Mouse (Mus musculus) CH12.LX (cell line): ENCODE measurements around the gene Rbm8a. TPM values are rescaled to one million over a fixed set of nuclear protein-coding genes. Genes with fewer than 3 reads are reported as not detected.

Experiments used
- DNase-seq: peaks from one replicate; pipeline ENCODE4 v3.0.0-alpha.2; 2013; ENCODE audit errors: extremely low read depth
- H3K27ac ChIP-seq: 2 replicates; pipeline ENCODE4 v1.5.1; 2012; ENCODE audit warnings: low read depth, mild to moderate bottlenecking, control low read depth, moderate library complexity; ENCODE audit not compliant: insufficient read depth
- H3K27me3 ChIP-seq: replicated peaks from 2 replicates; pipeline ENCODE3; 2012; ENCODE audit warnings: inconsistent platforms
- H3K36me3 ChIP-seq, 2 experiments: replicated peaks in 1 of 2; 2 replicates each; pipeline versions ENCODE3 to v1.6.1; 2012; ENCODE audit warnings: inconsistent platforms in 1 of 2, low read length in 1 of 2, mild to moderate bottlenecking in 1 of 2, mixed read lengths in 1 of 2, moderate library complexity in 1 of 2; ENCODE audit not compliant: control insufficient read depth in 1 of 2, insufficient read depth in 1 of 2
- H3K4me1 ChIP-seq, 2 experiments: 2 replicates each; pipeline ENCODE4 v1.6.1; 2012; ENCODE audit warnings: inconsistent platforms in 1 of 2, moderate library complexity in 1 of 2; ENCODE audit not compliant: insufficient read depth in 2 of 2, control insufficient read depth in 1 of 2
- H3K4me2 ChIP-seq: 2 replicates; pipeline ENCODE4 v1.6.1; 2012; ENCODE audit warnings: low read depth, mild to moderate bottlenecking, control low read depth; ENCODE audit not compliant: poor library complexity, insufficient read depth, severe bottlenecking
- H3K4me3 ChIP-seq, 3 experiments: fragments of 150-350 bp in 1 of 3; sonication (generic) in 1 of 3; replicated peaks in 1 of 3; 2 replicates each; pipeline versions ENCODE3 to v1.5.1; 2011 to 2012; ENCODE audit warnings: low read depth in 2 of 3, low read length in 2 of 3, mild to moderate bottlenecking in 2 of 3, moderate library complexity in 2 of 3, control low read depth in 1 of 3, improper control_type of control experiment in 1 of 3, inconsistent platforms in 1 of 3, mixed read lengths in 1 of 3; ENCODE audit not compliant: poor library complexity in 1 of 3
- H3K79me2 ChIP-seq: replicated peaks from 2 replicates; pipeline ENCODE4 v1.6.1; 2012; ENCODE audit warnings: mild to moderate bottlenecking, moderate library complexity; ENCODE audit not compliant: control insufficient read depth, poor library complexity, insufficient read depth, severe bottlenecking; ENCODE audit errors: extremely low read depth
- H3K9ac ChIP-seq: 2 replicates; pipeline ENCODE4 v1.6.1; 2012; ENCODE audit warnings: low read depth, mild to moderate bottlenecking, control low read depth, moderate library complexity; ENCODE audit not compliant: insufficient read depth
- H3K9me3 ChIP-seq: replicated peaks from 2 replicates; pipeline ENCODE3; 2012; ENCODE audit warnings: low read length, inconsistent platforms, mixed read lengths
- CHD1 ChIP-seq: IDR thresholded peaks from 2 replicates; pipeline ENCODE4 v1.6.1; 2012; ENCODE audit warnings: low read depth, low read length, improper control_type of control experiment, inconsistent platforms
- CHD2 ChIP-seq: IDR thresholded peaks from 2 replicates; pipeline ENCODE4 v1.6.1; 2011; ENCODE audit warnings: low read length, improper control_type of control experiment
- CTCF ChIP-seq, 2 experiments: IDR thresholded peaks in 1 of 2; conservative IDR thresholded peaks in 1 of 2; 2 replicates each; pipeline ENCODE4 v1.5.1; 2011 to 2012; ENCODE audit warnings: low read depth in 2 of 2, low read length in 2 of 2, improper control_type of control experiment in 1 of 2, inconsistent platforms in 1 of 2, mild to moderate bottlenecking in 1 of 2, moderate library complexity in 1 of 2
- ELF1 ChIP-seq: IDR thresholded peaks from 2 replicates; pipeline ENCODE4 v1.6.1; 2014; ENCODE audit warnings: low read depth, mild to moderate bottlenecking, inconsistent platforms, low read length, improper control_type of control experiment
- ETS1 ChIP-seq: conservative IDR thresholded peaks from 2 replicates; pipeline ENCODE4 v1.6.1; 2012; ENCODE audit warnings: low read depth, mild to moderate bottlenecking, inconsistent platforms, low read length, improper control_type of control experiment, moderate library complexity
- HCFC1 ChIP-seq: IDR thresholded peaks from 2 replicates; pipeline ENCODE4 v1.6.1; 2012; ENCODE audit warnings: low read depth, mild to moderate bottlenecking, inconsistent platforms, low read length, improper control_type of control experiment
- JUND ChIP-seq: conservative IDR thresholded peaks from 2 replicates; pipeline ENCODE4 v1.6.1; 2011; ENCODE audit warnings: low read depth, low read length, improper control_type of control experiment
- KAT2A ChIP-seq: IDR thresholded peaks from 2 replicates; pipeline ENCODE4 v1.6.1; 2012; ENCODE audit warnings: low read length, improper control_type of control experiment, inconsistent platforms; ENCODE audit not compliant: insufficient replicate concordance
- MAZ ChIP-seq: IDR thresholded peaks from 2 replicates; pipeline ENCODE4 v1.6.1; 2012; ENCODE audit warnings: low read depth, mild to moderate bottlenecking, inconsistent platforms, low read length, improper control_type of control experiment, moderate library complexity
- MEF2A ChIP-seq: IDR thresholded peaks from 2 replicates; pipeline ENCODE4 v1.6.1; 2014; ENCODE audit warnings: low read depth, mild to moderate bottlenecking, inconsistent platforms, low read length, improper control_type of control experiment, borderline replicate concordance
- PAX5 ChIP-seq: IDR thresholded peaks from 2 replicates; pipeline ENCODE4 v1.6.1; 2012; ENCODE audit warnings: low read length, inconsistent platforms, mixed read lengths
- POLR2A ChIP-seq: IDR thresholded peaks from 2 replicates; pipeline ENCODE4 v1.6.1; 2011; ENCODE audit warnings: low read depth, mild to moderate bottlenecking, improper control_type of control experiment, low read length
- POLR2AphosphoS2 ChIP-seq: IDR thresholded peaks from 2 replicates; pipeline ENCODE4 v1.6.1; 2011; ENCODE audit warnings: low read depth, low read length, improper control_type of control experiment
- RAD21 ChIP-seq: IDR thresholded peaks from 2 replicates; pipeline ENCODE4 v1.6.1; 2011; ENCODE audit warnings: low read depth, mild to moderate bottlenecking, low read length, improper control_type of control experiment, moderate library complexity
- SMC3 ChIP-seq: IDR thresholded peaks from 2 replicates; pipeline ENCODE4 v1.6.1; 2011; ENCODE audit warnings: low read depth, low read length, improper control_type of control experiment
- TBP ChIP-seq: conservative IDR thresholded peaks from 2 replicates; pipeline ENCODE4 v1.6.1; 2011; ENCODE audit warnings: low read depth, low read length, improper control_type of control experiment
- USF1 ChIP-seq: IDR thresholded peaks from 2 replicates; pipeline ENCODE4 v1.6.1; 2014; ENCODE audit warnings: low read depth, mild to moderate bottlenecking, inconsistent platforms, low read length, improper control_type of control experiment
- ZMIZ1 ChIP-seq: IDR thresholded peaks from 2 replicates; pipeline ENCODE4 v1.6.1; 2012; ENCODE audit warnings: low read depth, mild to moderate bottlenecking, inconsistent platforms, low read length, improper control_type of control experiment
- ZNF384 ChIP-seq: IDR thresholded peaks from 2 replicates; pipeline ENCODE4 v1.6.1; 2012; ENCODE audit warnings: low read depth, low read length, improper control_type of control experiment, inconsistent platforms
- dilution Hi-C: fragments of 300-500 bp; cut with MboI; formaldehyde crosslinking; loops from 2 replicates; pipeline ENCODE4 v1.14.3; 2020; ENCODE audit warnings: low sequenced_read_pairs; ENCODE audit not compliant: extremely low pct_unique_long_range_greater_than_20kb, extremely low pct_ligation_motif_present
- in situ Hi-C: fragments of 300-500 bp; cut with MboI; formaldehyde crosslinking; loops from 3 replicates; pipeline ENCODE4 v1.14.3; 2019; ENCODE audit warnings: low sequenced_read_pairs, low pct_ligation_motif_present, low pct_unique_long_range_greater_than_20kb, mixed read lengths
- polyA plus RNA-seq: library from polyadenylated mRNA; unstranded; fragments of >175 nt; gene quantifications from 2 replicates; pipeline ENCODE4 v1.2.1, GENCODE M21; 2012; ENCODE audit warnings: low read depth; ENCODE audit not compliant: insufficient read length
- total RNA-seq, 2 experiments: library from RNA; depleted of rRNA; stranded (reverse); fragments of 300-350 nt in 1 of 2; fragments of >200 nt in 1 of 2; gene quantifications; 2 replicates each; pipeline ENCODE4 v1.2.3; 2012 to 2014

Gene Rbm8a
- total and polyA plus RNA-seq, 3 experiments, result 59.7 to 187 (median 80.3) TPM

GRCm38 (mm10) chr3:96635906-96636305 is 6.2 kb downstream of the Rbm8a start:
- no peaks in the 10 kb centered on the region for H3K27me3 ChIP-seq
- H3K79me2 ChIP-seq, result peaks cover 10% of the 10 kb centered on the region
- H3K4me2 ChIP-seq, result peak overlapping the region; percentile 88
- H3K9ac ChIP-seq, result peak overlapping the region; percentile 89
- H3K4me3 ChIP-seq, result peak overlapping the region; percentile 67 to 91 (median 70)
- dilution Hi-C loops, result no loop called here
- peak overlapping the region; percentile 26; the same call in 1 of the 2 replicates for H3K27ac ChIP-seq
- DNase-seq, result no peak
- TF ChIP-seq MEF2A, result no peak
- peaks cover 29 to 66% of the 10 kb centered on the region in 2 experiments for H3K36me3 ChIP-seq
- H3K9me3 ChIP-seq, result no peaks in the 10 kb centered on the region
- in situ Hi-C loops, result no loop called here
- peaks cover 6 to 30% of the 10 kb centered on the region in 2 experiments for H3K4me1 ChIP-seq

GRCm38 (mm10) chr3:96636448-96636847 is 6.7 kb downstream of the Rbm8a start:
- Histone ChIP-seq H3K36me3 (peaks cover 24 to 66% of the 10 kb centered on the region in 2 experiments), H3K9me3 (no peaks in the 10 kb centered on the region), H3K27me3 (no peaks in the 10 kb centered on the region), H3K4me1 (peaks cover 6 to 25% of the 10 kb centered on the region in 2 experiments), H3K9ac (peak overlapping the region; percentile 89), H3K27ac (0 out of 2 replicates have a peak overlapping the region, but pooled peaks have one; percentile 38), H3K79me2 (peaks cover 7% of the 10 kb centered on the region), H3K4me3 (peak overlapping the region; percentile 67 to 91 (median 70)), H3K4me2 (peak overlapping the region; percentile 88)
- TF ChIP-seq CHD2 (no peak), JUND (no peak), USF1 (no peak), KAT2A (no peak), MAZ (no peak), PAX5 (no peak), CHD1 (no peak), RAD21 (no peak), ELF1 (no peak), SMC3 (no peak), TBP (no peak), ZNF384 (no peak), ETS1 (no peak), POLR2A (no peak), HCFC1 (no peak), POLR2AphosphoS2 (no peak), ZMIZ1 (no peak), CTCF (conservative IDR thresholded peaks at IDR 0.05 in 1 of 2, IDR thresholded peaks at IDR 0.05 in 1 of 2; ENCODE audit: low read depth in 2 of 2, low read length in 2 of 2) (no peak)
- dilution Hi-C loops, result no loop called here
- no peak for DNase-seq
- in situ Hi-C loops, result no loop called here
